Mouse (Mus musculus) kidney, adult 11 months (tissue): ENCODE measurements at regions not wholly inside any gene's neighbourhood (a gene's known extent, or its start where the extent isn't known, plus 50 kb on each side); places are given as distances from the start of the nearest gene placed in this dataset.

Experiments
- DNase-seq: peaks from one replicate; pipeline ENCODE4 v3.0.0; 2022

DNA sequence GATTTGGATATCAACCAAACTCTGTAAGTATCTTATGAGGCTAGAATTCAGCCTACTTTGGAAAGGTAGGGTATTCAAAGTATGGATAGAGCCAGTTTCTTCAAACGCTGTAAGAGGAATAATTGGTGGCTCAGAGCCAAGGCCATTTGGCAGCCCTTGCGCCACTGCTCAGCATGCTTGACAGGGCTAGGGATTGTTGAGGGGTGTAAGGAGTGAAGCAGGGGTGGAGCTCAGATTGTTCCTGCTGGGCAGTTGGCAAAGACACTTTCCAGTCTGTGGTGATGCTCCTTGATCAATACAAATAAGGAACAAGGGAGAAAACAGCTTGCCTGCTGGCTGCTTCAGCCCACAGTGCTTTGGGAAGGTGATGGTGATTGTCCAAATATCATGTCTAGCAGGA is 181.9 kb downstream of the Kcna5 start:
- no peak for DNase-seq

DNA sequence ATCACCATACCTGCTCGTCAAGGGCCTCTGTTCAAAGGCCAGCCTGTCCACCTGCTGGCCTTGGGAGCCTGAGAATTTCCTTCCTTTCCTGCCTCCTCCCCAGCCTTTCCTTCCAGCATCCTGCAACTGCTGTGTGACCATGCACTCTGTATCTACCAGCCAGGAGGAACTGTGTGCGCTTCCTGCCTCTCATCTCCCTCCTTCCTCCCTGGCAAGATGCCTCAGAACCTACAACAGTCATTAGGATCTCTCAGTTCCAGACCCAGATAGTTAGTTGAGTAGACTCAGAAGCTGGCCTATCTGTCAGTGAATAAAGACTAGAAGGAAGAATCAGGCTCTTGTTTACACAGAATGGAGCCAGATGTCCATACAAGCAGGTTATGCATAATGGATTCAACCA is 183.8 kb upstream of the Ntf3 start:
- DNase-seq: no peak

DNA sequence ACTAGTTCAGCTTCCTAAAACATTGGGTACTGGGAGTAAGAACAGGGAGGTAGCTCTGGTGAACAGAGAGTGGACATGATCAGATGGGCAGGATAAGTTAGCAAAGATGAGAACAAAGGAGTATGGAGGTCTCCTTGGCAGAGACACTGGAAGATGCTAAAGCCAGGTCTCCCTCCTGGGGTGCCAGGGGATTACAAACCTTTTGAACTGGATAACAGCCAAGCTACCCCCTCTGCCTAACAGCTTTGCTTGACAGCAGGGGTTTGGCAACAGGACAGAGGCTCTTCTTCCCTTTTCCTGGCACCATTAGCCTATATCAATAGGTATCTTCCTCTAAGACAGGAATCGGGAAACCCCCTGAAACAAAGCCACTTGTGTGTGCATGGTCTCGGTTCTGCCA is 183.2 kb upstream of the Ntf3 start:
- DNase-seq: no peak

DNA sequence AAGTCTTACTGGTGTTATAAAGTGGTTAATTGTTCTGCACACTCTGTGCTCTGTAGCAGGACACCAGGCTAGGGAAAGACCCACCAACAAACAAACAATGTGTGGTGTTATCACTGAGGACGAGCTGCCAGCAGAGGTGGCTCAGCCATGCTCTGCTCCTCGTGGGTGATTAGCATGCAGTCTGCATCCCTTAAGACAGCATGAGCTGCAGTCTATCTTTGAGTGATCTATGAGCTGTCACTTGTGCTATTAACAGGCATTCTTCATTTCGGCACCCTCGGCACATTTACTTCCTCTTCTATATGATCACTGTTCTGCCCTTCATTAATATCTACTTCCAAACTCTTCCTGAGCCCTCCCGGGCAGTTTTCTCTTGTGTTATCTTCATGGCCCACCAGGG is 178.5 kb upstream of the Ntf3 start:
- no peak for DNase-seq

DNA sequence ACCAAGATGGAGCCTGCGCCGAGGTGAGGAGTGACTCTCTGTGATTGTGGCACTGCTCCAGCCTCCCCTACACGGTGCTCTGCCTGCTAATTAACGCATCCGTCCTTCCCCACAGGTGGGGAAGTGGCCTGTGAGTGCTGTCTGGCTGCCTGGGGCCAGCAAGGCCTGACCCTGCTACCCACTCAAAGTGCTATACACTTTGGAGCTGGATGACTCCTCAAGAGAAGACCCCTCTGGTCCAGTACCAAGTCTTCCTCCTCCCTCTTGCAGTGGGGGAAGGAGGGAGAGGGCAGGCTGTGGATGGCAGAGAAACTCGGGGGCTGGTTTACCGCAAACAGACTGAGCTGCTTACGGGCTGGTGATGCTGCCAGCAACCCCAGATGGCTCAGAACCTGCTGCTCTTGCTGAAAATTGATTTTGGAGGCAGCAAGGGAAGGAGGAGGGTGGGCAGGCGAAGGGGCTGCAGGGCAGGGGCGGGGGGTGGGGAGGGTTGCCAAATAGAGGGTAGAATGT is 173.4 kb upstream of the Ntf3 start:
- no peak for DNase-seq

DNA sequence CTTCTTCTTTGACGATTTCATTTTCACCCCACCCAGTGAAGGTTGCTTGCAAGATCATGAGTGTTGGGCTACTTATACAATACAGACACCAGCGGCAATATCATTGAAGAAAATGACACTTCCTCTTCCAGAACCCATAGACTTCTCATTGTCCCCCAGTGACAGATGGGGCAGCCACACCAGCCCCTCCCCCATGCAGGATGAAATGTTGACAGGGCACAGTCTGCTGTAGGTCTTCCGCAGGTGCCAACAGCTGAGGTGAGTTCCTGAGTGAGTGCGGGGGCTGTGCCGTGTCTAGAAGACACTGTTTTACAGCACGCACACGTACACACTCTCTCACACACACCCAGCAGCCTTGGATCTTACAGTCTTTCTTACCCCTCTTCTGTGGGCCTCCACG is 171.0 kb upstream of the Ntf3 start:
- DNase-seq: no peak

DNA sequence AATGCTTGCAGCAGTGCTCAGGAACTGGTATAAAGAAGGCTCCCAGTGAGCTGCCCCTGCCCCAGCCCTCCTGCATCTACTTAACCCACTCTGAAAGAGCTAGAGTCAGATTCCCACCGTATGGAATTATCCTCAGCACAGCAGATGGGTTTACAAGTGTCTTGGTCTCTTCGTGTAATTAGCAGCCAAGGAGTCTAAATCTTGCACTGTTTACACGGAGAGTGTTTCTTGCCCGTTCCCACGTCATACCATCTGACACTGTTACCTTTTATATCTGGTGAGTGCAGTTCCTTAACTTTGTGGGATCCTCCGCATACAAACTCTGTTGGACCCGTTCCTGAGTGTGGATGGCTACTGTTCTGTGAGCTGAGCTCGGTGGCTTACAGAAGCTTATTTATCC is 167.5 kb upstream of the Ntf3 start:
- no peak for DNase-seq

DNA sequence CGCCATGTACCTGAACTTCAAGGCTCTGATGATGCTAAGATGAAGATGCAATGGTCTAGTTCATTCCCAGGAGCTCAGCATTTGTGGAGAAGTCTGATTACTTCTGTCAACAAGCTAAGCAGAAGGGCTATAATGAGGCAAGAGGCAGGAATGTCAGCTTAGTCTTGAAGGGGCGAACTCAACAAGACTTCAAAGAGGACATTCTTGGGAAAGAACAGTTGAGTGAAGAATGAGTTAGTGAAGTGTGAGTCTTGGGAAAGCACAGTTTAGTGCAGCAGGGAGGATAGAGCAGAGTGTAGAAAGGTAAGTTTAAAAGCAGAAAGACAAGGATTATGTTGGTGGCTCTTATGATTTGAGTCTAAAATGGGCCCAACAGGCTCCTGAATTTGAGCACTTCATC is 160.5 kb upstream of the Ntf3 start:
- no peak for DNase-seq

DNA sequence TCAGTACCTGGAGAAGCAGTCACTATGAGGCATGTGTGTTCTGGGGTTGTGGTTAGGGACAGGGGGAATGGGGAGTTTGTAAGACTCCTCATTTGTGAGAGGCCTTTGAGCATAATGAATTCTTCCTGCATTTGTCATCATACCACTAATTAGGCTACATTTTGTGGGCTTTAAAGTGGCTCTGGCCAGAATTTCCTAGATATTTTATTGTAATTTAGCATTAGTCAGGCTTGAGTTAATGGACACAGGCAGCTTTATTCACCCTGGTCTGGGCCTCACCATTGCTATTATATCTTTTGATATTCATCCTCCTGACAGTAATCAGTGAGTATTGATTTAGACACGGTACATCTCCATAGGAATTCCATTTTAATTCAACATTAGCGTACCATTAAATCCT is 151.8 kb upstream of the Ntf3 start:
- DNase-seq: no peak

DNA sequence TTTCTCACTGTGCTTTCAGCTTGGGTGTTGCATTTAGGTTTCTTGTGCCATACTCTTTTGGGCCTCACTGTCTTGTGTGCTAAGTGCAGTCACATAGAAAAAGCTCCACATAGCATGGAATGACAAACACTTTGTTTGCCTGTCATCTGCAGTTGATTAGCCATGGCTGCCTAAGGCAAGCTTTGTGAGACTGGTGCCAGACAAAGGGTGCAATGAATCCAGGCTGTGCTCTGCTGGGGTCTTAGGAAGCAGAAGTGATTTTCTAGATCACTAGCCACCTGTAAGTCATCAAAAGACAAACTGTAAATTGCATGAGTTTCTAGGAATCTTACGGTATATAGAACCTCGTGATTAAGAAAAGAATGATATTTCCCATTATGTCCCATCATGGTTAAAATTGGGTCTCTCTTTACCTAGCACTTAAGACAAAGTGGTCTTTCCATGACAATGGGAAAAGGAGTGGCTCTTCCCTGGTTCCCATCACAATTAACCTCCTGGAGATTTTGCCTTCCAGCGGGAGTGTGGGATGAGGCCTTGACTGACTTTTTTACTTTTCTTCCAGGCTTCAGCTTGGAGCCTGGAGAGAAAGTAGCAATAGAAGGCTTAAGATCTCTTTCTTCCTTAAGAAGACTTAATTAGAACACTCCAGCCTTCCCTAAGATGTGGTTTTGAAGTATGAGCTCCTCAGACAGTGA is 144.2 kb upstream of the Ntf3 start:
- no peak for DNase-seq

DNA sequence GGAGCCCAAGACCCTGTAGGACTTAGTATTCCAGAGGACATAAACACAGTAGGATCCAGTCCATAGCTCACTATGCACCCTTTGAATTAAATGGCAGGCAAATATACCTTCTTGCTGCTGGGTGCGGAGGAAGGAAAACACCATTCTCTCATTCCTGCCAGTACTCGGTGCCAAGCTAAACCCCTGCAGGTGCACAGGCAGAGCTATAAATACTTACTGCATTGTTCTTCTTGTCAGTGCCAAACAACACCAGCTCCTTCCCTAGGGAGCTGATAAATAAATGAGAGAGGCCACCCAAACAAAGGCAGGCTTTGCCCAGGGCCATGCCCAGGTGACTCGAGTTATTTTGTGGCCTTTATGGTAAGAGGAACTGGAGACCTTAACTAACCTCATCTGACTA is 136.4 kb upstream of the Ntf3 start:
- no peak for DNase-seq

DNA sequence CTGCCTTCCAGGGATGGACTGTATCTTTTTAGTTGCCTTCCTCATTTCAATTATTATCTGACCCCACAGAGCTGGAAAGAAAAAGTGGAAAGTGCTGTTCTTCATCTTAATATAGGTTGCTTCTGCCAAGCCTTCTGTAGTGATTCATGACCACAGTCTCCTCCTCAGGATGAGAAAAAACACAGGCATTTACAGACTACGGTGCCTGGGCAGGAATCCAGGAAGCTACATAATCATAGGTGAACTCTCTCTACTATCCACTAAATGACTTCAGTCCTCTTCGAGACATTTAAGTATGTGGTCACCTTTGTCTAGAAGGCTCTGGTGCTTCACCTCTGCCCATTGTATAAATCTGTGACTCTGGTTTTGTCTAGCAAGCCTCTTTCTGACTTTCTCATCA is 124.9 kb upstream of the Ntf3 start:
- no peak for DNase-seq

DNA sequence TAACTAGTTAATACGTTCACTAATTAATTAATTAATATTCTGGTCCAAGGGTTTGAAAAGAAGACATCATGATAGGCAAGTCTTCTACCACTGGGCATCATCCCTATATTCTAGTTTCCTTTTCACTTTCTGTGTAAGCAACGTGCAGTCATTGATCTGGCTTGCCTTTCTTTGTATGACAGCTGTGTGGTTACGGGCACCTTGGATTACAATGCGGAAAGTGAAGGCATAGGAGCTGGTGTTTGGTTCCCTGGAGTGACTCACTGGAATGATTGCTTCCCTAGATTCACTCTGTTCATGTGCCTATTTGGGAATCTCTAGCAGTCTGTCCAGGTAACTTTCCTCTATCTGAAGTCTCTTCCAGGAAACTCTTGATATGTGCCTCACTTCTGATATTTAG is 120.5 kb upstream of the Ntf3 start:
- DNase-seq: no peak

DNA sequence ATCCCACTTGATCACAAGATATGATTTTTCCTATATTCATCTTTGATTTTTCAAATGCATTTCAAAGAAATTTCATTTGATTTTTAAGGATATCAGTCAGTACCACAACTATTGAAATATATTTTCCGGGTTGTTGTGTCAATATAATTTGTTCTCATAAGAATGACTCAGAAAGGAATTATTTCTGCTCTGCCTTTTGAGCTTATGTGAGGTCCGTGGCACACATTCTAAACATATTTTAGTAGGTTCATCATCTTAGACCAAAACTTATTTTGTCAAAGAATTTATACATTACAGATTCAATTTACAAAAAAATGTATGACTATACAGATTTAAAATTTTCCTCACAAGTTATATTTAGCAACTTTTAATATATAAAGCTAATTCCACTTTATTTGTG is 119.5 kb upstream of the Ntf3 start:
- no peak for DNase-seq

DNA sequence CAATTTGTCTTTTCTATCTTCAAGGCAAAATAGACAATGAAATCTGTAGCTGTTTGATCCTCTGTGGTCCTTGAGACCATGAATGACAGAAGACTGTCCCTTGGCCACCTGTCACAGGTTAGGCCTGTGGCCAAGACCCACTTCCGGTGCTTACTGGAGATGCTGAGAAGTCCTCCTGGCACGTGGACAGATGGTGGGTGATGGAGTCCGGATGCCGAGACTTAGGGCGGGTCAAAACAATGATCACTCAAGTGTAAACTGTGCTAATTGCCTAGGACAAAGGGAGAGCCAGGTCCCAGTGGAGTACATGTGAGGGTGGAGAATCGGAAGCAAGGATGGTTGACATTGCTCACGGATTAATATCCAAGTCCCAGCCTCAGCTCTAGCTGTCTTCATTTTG is 117.7 kb upstream of the Ntf3 start:
- no peak for DNase-seq

DNA sequence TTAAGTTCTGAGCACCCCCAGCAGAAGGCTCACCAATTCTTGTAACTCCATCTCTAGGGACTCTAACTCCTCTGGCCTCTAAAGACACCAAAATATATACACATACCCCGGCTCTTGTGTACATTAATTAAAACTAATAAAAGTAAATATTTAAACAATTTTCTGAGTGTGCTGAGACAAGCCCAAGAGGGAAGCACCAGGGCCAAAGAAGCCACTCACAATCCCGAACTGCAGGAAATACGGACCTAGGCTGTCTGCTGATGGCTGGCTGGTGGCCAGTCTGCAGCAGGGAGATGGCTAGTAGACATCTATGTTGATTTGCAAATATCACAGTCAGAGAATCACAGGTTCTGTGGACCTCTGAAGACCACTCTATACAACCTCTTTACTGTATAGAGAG is 113.6 kb upstream of the Ntf3 start:
- DNase-seq: no peak

DNA sequence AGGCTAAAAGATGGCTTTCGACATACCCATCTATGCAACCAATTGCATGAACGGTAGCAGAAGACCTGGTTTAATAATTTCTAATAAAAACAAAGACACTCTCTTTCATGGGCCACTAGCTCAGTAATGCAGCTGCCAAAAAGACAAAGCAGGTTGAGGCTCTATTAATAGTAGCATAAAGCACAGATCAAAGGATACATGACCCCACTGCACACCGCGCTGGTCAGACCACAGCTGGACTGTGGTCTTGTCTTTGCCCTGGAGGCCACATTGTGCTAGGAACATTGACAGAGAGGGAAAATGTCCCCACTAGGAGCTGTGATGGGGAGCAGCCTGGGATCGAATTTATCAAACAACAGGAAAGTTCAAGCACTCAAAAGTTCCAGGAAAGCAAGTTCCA is 79.3 kb upstream of the Ntf3 start:
- DNase-seq: peak; percentile 23

DNA sequence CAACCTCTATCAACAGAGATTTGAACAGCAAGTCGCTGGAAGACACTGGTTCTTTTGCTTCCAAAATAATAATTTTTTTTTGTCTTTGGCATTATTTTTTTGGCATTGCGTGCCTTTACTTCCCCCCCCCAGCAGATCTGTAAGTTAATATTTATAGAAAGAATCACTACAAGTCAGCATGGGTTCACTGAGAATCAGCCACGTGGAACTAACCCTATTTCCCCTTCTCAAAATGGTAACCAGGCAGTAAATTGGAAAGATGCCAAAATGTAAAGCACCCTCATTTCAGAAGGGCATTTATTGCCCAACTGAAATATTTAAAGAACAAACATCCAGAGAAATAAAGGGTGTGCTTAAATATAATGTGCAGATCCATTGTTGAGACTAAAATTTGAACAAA is 78.7 kb upstream of the Ntf3 start:
- peak; percentile 17 for DNase-seq

DNA sequence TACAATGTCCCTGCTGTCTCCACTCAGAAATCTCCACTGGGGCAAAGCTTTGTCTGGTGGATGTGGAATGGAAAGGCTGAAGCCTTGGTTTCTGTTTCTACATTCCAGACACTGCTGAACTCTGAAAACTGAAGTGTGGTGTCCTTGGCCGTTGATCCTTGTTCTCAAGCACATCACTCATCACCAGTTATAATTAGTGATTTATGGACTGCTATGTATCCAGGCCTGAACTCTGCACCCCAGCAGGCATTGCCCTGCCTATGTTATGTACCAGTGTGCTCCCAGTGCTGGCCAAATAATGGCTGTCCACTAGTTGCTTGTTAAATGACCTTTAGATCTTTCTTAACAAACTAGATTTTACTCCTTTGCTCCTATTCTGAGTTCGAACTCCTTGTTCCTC is 75.6 kb upstream of the Ntf3 start:
- DNase-seq: peak; percentile 58

DNA sequence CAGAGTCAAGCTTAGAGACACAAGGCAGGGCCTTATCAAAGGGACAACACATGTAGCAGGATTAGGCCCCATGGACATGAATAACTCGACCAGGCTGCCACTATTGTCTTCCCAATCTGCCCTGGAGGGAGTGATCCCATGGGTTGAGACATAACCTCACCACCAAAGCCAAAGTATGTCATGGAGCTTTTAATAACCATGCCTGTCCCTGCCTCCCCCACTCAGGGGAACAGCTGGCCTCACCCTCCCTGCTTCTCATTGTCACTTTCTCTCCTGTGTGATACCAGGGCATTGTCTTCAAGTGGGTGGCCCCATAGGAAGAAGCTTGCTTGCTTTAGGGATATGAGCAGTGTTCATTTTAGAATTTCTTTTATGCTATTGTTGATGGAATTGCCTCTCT is 73.5 kb upstream of the Ntf3 start:
- DNase-seq: no peak
